Mouse (Mus musculus) lung, embryonic 14.5 days (tissue): Measurements from ENCODE around the gene Enpep. TPM values are rescaled to one million over a fixed set of nuclear protein-coding genes. Genes with fewer than 3 reads are reported as not detected.

Experiments used
- ATAC-seq: fragments of 200-750 bp; cut with Nextera tagmentation; 2 replicates; pipeline ENCODE4 v1.8.0; 2017; ENCODE audit warnings: mild to moderate bottlenecking, moderate TSS enrichment, moderate library complexity; ENCODE audit not compliant: insufficient read depth
- DNase-seq: peaks from one replicate; pipeline ENCODE4 v3.0.0-alpha.2; 2015
- H3K27ac ChIP-seq: fragments of 300-500 bp; sonication (generic); 2 replicates; pipeline ENCODE4 v1.5.1; 2014; ENCODE audit warnings: low read depth, mild to moderate bottlenecking, moderate library complexity
- H3K27me3 ChIP-seq: fragments of 300-500 bp; sonication (generic); 2 replicates; pipeline ENCODE4 v1.6.1; 2014; ENCODE audit warnings: low read length, control low read depth; ENCODE audit not compliant: insufficient read depth
- H3K36me3 ChIP-seq: fragments of 300-500 bp; sonication (generic); 2 replicates; pipeline ENCODE4 v1.6.1; 2014; ENCODE audit warnings: control low read depth; ENCODE audit not compliant: insufficient read depth
- H3K4me1 ChIP-seq: fragments of 300-500 bp; sonication (generic); 2 replicates; pipeline ENCODE4 v1.6.1; 2014; ENCODE audit warnings: antibody characterized with exemption, control low read depth; ENCODE audit not compliant: insufficient read depth
- H3K4me2 ChIP-seq: fragments of 300-500 bp; sonication (generic); 2 replicates; pipeline ENCODE4 v1.6.1; 2014; ENCODE audit warnings: mild to moderate bottlenecking
- H3K4me3 ChIP-seq: fragments of 300-500 bp; sonication (generic); 2 replicates; pipeline ENCODE4 v1.5.1; 2014; ENCODE audit warnings: low read depth, low read length
- H3K9ac ChIP-seq: fragments of 300-500 bp; sonication (generic); 2 replicates; pipeline ENCODE4 v1.6.1; 2014
- H3K9me3 ChIP-seq: fragments of 300-500 bp; sonication (generic); 2 replicates; pipeline ENCODE4 v1.6.1; 2016; ENCODE audit warnings: low read depth, low read length, control low read depth
- CTCF ChIP-seq: IDR thresholded peaks from 2 replicates; pipeline ENCODE4 v1.5.1; 2016; ENCODE audit warnings: antibody characterized with exemption, low read depth
- WGBS: fragments of 180-500 bp; shearing (Covaris S2); extraction: QIAGEN DNeasy Blood & Tissue Kit; methylation state at CpG from one replicate; pipeline ENCODE4 v1.1.7; 2014; 5-methylcytosine and 5-hydroxymethylcytosine counted together
- polyA plus RNA-seq: library from polyadenylated mRNA; unstranded; fragments of >200 nt; fragmentation: Nextera tagmentation; extraction: Ambion mirVana; gene quantifications from 2 replicates; pipeline ENCODE4 v1.2.1, GENCODE M21; 2014

The Enpep gene
- 47.4 and 47.8 TPM in 2 replicates for polyA plus RNA-seq

GRCm38 (mm10) chr3:129332586-129332985 lies at the start of gene Enpep:
Gene Enpep, minus strand, starts transcription at chr3:129332720.
- no peak for TF ChIP-seq CTCF
- Histone ChIP-seq H3K4me3 (peak within 1 kb of the TSS; percentile 44), H3K9me3 (no peaks in the 10 kb centered on the region), H3K4me2 (peak within 1 kb of the TSS; percentile 71), H3K27me3 (no peaks in the 10 kb centered on the region), H3K36me3 (no peaks in the 10 kb centered on the region), H3K4me1 (peaks cover 23% of the 10 kb centered on the region), H3K27ac (peak within 1 kb of the TSS; percentile 72), H3K9ac (peak within 1 kb of the TSS; percentile 43)
- peak; percentile 90 for ATAC-seq
- 4% methylated on average over 13 of the region's 13 CpGs for WGBS
- peak; percentile 89 for DNase-seq

GRCm38 (mm10) chr3:129379109-129379508 lies 46.6 kb upstream of the Enpep start:
- no peaks in the 10 kb centered on the region for H3K27me3 ChIP-seq
- no peak for ATAC-seq
- no peak for DNase-seq
- no peaks in the 10 kb centered on the region for H3K36me3 ChIP-seq
- no peak overlapping the region for H3K27ac ChIP-seq
- 78% methylated on average over 3 of the region's 3 CpGs for WGBS
- no peak overlapping the region for H3K9ac ChIP-seq
- no peak for TF ChIP-seq CTCF
- no peak overlapping the region for H3K4me2 ChIP-seq
- H3K4me1 ChIP-seq, result no peaks in the 10 kb centered on the region
- H3K4me3 ChIP-seq, result no peak overlapping the region
- H3K9me3 ChIP-seq, result no peaks in the 10 kb centered on the region

- Histone ChIP-seq H3K9ac (no peak overlapping the region), H3K27me3 (no peaks in the 10 kb centered on the region), H3K36me3 (no peaks in the 10 kb centered on the region), H3K4me2 (no peak overlapping the region), H3K4me3 (no peak overlapping the region), H3K4me1 (no peaks in the 10 kb centered on the region), H3K27ac (no peak overlapping the region), H3K9me3 (no peaks in the 10 kb centered on the region)
- no peak for ATAC-seq
- no peak for DNase-seq
- no peak for TF ChIP-seq CTCF
- WGBS, result 91% methylated on average over 3 of the region's 3 CpGs
These were observed 42.6 kb upstream of the Enpep start for GRCm38 (mm10) chr3:129375087-129375486.

- Histone ChIP-seq H3K36me3 (no peaks in the 10 kb centered on the region), H3K27me3 (no peaks in the 10 kb centered on the region), H3K4me1 (no peaks in the 10 kb centered on the region), H3K9me3 (no peaks in the 10 kb centered on the region), H3K4me2 (no peak overlapping the region), H3K9ac (no peak overlapping the region), H3K27ac (no peak overlapping the region), H3K4me3 (no peak overlapping the region)
- DNase-seq (no peak), ATAC-seq (no peak)
- no peak for TF ChIP-seq CTCF
- 49% methylated on average over 2 of the region's 2 CpGs for WGBS
These were observed 40.6 kb upstream of the Enpep start for GRCm38 (mm10) chr3:129373108-129373507.

- 70% methylated on average over 3 of the region's 3 CpGs for WGBS
- DNase-seq (no peak), ATAC-seq (no peak)
- no peak overlapping the region for H3K9ac ChIP-seq
- no peaks in the 10 kb centered on the region for H3K27me3 ChIP-seq
- H3K4me3 ChIP-seq, result no peak overlapping the region
- H3K9me3 ChIP-seq, result no peaks in the 10 kb centered on the region
- no peaks in the 10 kb centered on the region for H3K4me1 ChIP-seq
- no peak for TF ChIP-seq CTCF
- no peak overlapping the region for H3K4me2 ChIP-seq
- no peak overlapping the region for H3K27ac ChIP-seq
- no peaks in the 10 kb centered on the region for H3K36me3 ChIP-seq
These were observed 37.0 kb upstream of the Enpep start for GRCm38 (mm10) chr3:129369491-129369890.

- H3K4me1 ChIP-seq, result 0 out of 2 replicates have a peak, but pooled peaks cover 3% of the 10 kb centered on the region
- no peaks in the 10 kb centered on the region for H3K27me3 ChIP-seq
- DNase-seq, result no peak
- H3K27ac ChIP-seq, result no peak overlapping the region
- TF ChIP-seq CTCF, result no peak
- no peak overlapping the region for H3K4me2 ChIP-seq
- no peak overlapping the region for H3K9ac ChIP-seq
- no peak for ATAC-seq
- no peaks in the 10 kb centered on the region for H3K36me3 ChIP-seq
- no peak overlapping the region for H3K4me3 ChIP-seq
- no peaks in the 10 kb centered on the region for H3K9me3 ChIP-seq
- WGBS, result 63% methylated on average over 1 of the region's 1 CpGs
These were observed 33.4 kb upstream of the Enpep start for GRCm38 (mm10) chr3:129365919-129366318.

- no peak overlapping the region for H3K9ac ChIP-seq
- no peak overlapping the region for H3K27ac ChIP-seq
- no peaks in the 10 kb centered on the region for H3K27me3 ChIP-seq
- H3K36me3 ChIP-seq, result no peaks in the 10 kb centered on the region
- no peak for DNase-seq
- no peak overlapping the region for H3K4me3 ChIP-seq
- no peak for TF ChIP-seq CTCF
- WGBS, result 66% methylated on average over 2 of the region's 2 CpGs
- no peak overlapping the region for H3K4me2 ChIP-seq
- no peaks in the 10 kb centered on the region for H3K9me3 ChIP-seq
- H3K4me1 ChIP-seq, result 0 out of 2 replicates have a peak, but pooled peaks cover 3% of the 10 kb centered on the region
- ATAC-seq, result no peak
These were observed 32.4 kb upstream of the Enpep start for GRCm38 (mm10) chr3:129364818-129365390.
